Mouse (Mus musculus) left cerebral cortex, postnatal 14 days (tissue): Measurements from ENCODE around the gene Slc35e2. TPM values are rescaled to one million over a fixed set of nuclear protein-coding genes. Genes with fewer than 3 reads are reported as not detected.
A peak's percentile ranks its signal among the peaks of the same experiment; 100 is the strongest.

Experiments
- DNase-seq, 2 experiments: peaks; one replicate each; pipeline ENCODE4 v3.0.0; 2021 to 2022; ENCODE audit warnings: low spot score in 2 of 2, mixed read lengths in 1 of 2
- intact Hi-C: fragments of 180-260 bp; cut with DNase I; formaldehyde crosslinking; loops from one replicate; pipeline ENCODE4 v1.15.1; 2025
- total RNA-seq, 2 experiments: library from RNA; stranded (reverse); gene quantifications; 2 replicates each; pipeline ENCODE4 v1.2.3; 2021

The Slc35e2 gene
- total RNA-seq, 2 experiments from 2014 or later = 48.8 to 53.1 TPM

GRCm38 (mm10) chr4:155573876-155574275, 27.3 kb upstream of the Slc35e2 start:
- intact Hi-C loops = no loop called here

GRCm38 (mm10) chr4:155574931-155575330, 26.3 kb upstream of the Slc35e2 start:
- intact Hi-C loops = no loop called here
- no peak for DNase-seq

More at GRCm38 (mm10) chr4:155573876-155574275, 27.3 kb upstream of the Slc35e2 start:
- no peak for DNase-seq

- DNase-seq = no peak
- intact Hi-C loops = no loop called here
Observed at GRCm38 (mm10) chr4:155575521-155575920, 25.7 kb upstream of the Slc35e2 start.

- intact Hi-C loops = no loop called here
- DNase-seq = no peak
Observed at GRCm38 (mm10) chr4:155577132-155577531, 24.1 kb upstream of the Slc35e2 start.

GRCm38 (mm10) chr4:155577741-155578140, 23.5 kb upstream of the Slc35e2 start:
- intact Hi-C loops = no loop called here
- DNase-seq = no peak

- intact Hi-C loops = no loop called here
- no peak for DNase-seq
Observed at GRCm38 (mm10) chr4:155578336-155579125, 22.7 kb upstream of the Slc35e2 start.

- intact Hi-C loops = loop anchor here (5.0 kb wide), 1 partner anchor 213 kb away; no protein-coding TSS in a partner anchor
- DNase-seq = peak; percentile 51 to 69
Observed at GRCm38 (mm10) chr4:155580420-155580819, 20.8 kb upstream of the Slc35e2 start.

- intact Hi-C loops = loop anchor here (5.0 kb wide), 1 partner anchor 215 kb away; no protein-coding TSS in a partner anchor
- no peak for DNase-seq
Observed at GRCm38 (mm10) chr4:155582279-155582905, 18.8 kb upstream of the Slc35e2 start.

GRCm38 (mm10) chr4:155589356-155589755, 11.9 kb upstream of the Slc35e2 start:
- intact Hi-C loops = no loop called here
- no peak for DNase-seq

- DNase-seq = no peak
- intact Hi-C loops = no loop called here
Observed at GRCm38 (mm10) chr4:155591012-155591719, 10.1 kb upstream of the Slc35e2 start.

GRCm38 (mm10) chr4:155593780-155594179, 7.4 kb upstream of the Slc35e2 start:
- intact Hi-C loops = no loop called here
- no peak for DNase-seq

- intact Hi-C loops = no loop called here
Observed at GRCm38 (mm10) chr4:155595777-155596176, 5.4 kb upstream of the Slc35e2 start.

GRCm38 (mm10) chr4:155596606-155597005, 4.6 kb upstream of the Slc35e2 start:
- intact Hi-C loops = no loop called here
- DNase-seq = no peak

More at GRCm38 (mm10) chr4:155595777-155596176, 5.4 kb upstream of the Slc35e2 start:
- no peak for DNase-seq

GRCm38 (mm10) chr4:155598536-155598935, 2.7 kb upstream of the Slc35e2 start:
- intact Hi-C loops = no loop called here
- no peak for DNase-seq

- no peak for DNase-seq
- intact Hi-C loops = no loop called here
Observed at GRCm38 (mm10) chr4:155599901-155600825, 1.1 kb upstream of the Slc35e2 start.

GRCm38 (mm10) chr4:155601997-155602456, 811 bp downstream of the Slc35e2 start:
- no peak for DNase-seq
- intact Hi-C loops = no loop called here

- DNase-seq = no peak
- intact Hi-C loops = no loop called here
Observed at GRCm38 (mm10) chr4:155602753-155603152, 1.5 kb downstream of the Slc35e2 start.

- intact Hi-C loops = no loop called here
Observed at GRCm38 (mm10) chr4:155603801-155604200, 2.6 kb downstream of the Slc35e2 start.

GRCm38 (mm10) chr4:155605132-155605531, 3.9 kb downstream of the Slc35e2 start:
- DNase-seq = no peak
- intact Hi-C loops = no loop called here

More at GRCm38 (mm10) chr4:155603801-155604200, 2.6 kb downstream of the Slc35e2 start:
- DNase-seq = no peak
